Mouse (Mus musculus): ENCODE data around the gene Lmo3. TPM values are rescaled to one million over a fixed set of nuclear protein-coding genes. Genes with fewer than 3 reads are reported as not detected.

Lmo3 gene
- polyA plus RNA-seq, 1 experiment = not detected

DNA sequence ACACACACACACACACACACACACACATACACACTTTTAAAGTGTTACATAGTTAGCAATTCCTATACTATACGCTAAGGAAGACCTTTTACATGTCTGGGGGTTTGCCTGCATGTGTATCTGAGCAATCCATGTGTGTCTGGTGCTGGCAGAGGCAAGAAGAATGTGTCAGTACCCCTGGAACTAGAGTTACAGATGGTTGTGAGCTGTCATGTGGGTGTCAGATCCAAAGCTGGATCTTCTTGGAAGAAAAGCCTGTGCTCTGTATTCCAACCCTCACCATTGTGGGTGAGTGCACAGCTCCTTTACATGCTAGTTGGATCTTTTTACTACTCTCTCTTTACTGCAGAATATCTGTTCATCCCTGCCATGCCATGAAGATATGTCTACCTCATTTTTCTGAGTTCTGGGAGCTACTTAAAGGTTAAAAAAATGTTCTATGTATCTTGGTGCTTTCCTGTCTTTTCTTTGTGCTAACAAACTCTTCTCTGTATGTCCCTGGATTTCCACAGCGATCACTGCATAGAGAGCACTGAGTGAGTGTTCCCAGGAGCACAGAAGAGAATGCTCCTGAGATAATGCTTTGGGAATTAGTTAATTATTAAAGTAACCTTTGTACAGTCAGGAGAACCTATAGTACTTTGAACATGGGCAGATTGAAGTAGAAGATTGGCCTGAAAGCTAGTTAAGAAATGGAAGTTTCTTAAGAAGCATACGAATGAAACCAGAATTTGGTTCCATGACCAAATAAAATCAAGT is 231.0 kb downstream of the Lmo3 start:
- 85% methylated on average over 3 of the region's 3 CpGs for WGBS
- Histone ChIP-seq H3K4me1 (ENCODE audit: control insufficient read depth, insufficient read depth, low read length) (no peaks in the 10 kb centered on the region), H3K4me3 (ENCODE audit: insufficient read depth, low read depth, low read length) (no peak overlapping the region), H3K27ac (ENCODE audit: insufficient read depth, low read depth, low read length) (no peak overlapping the region)
- no peak for TF ChIP-seq POLR2A (IDR thresholded peaks at IDR 0.05; ENCODE audit: insufficient read depth, low read depth, low read length)
- no peak for TF ChIP-seq CTCF (IDR thresholded peaks at IDR 0.05; ENCODE audit: insufficient read depth, low read depth, low read length)

DNA sequence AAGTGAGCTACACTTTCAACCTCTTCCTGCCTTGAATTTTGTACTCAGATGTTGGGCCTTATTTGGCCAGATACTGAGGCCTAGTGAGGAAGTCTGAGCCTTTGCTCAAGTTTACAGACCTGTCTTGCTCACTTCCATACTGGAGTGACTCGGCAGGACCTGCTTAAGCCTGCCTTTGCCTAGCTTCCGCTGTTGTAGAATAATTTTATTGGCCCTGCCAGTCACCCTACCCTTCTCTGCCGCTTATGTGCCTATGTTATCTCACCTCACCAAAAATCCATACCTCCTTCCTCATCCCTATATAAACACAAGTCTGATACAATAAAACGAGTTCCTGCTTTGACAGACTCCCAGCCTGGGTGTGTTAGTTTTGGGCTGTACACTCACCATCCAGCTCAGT is 235.2 kb downstream of the Lmo3 start:
- H3K4me3 ChIP-seq (ENCODE audit: insufficient read depth, low read depth, low read length) = no peak overlapping the region

GRCm38 (mm10) chr6:138335858-138336257 is 245.9 kb downstream of the Lmo3 start:
- TF ChIP-seq POLR2A (IDR thresholded peaks at IDR 0.05; ENCODE audit: insufficient read depth, low read depth, low read length) = no peak
- no peak for TF ChIP-seq CTCF (IDR thresholded peaks at IDR 0.05; ENCODE audit: insufficient read depth, low read depth, low read length)
- Histone ChIP-seq H3K27ac (ENCODE audit: insufficient read depth, low read depth, low read length) (no peak overlapping the region), H3K4me1 (ENCODE audit: control insufficient read depth, insufficient read depth, low read length) (0 out of 2 replicates have a peak, but pooled peaks cover 3% of the 10 kb centered on the region), H3K4me3 (ENCODE audit: insufficient read depth, low read depth, low read length) (no peak overlapping the region)
- 92% methylated on average over 4 of the region's 4 CpGs for WGBS

More for the DNA sequence above, 235.2 kb downstream of the Lmo3 start:
- TF ChIP-seq POLR2A (IDR thresholded peaks at IDR 0.05; ENCODE audit: insufficient read depth, low read depth, low read length) (no peak), CTCF (IDR thresholded peaks at IDR 0.05; ENCODE audit: insufficient read depth, low read depth, low read length) (no peak)
- Histone ChIP-seq H3K27ac (ENCODE audit: insufficient read depth, low read depth, low read length) (no peak overlapping the region), H3K4me1 (ENCODE audit: control insufficient read depth, insufficient read depth, low read length) (no peaks in the 10 kb centered on the region)
- 94% methylated on average over 4 of the region's 4 CpGs for WGBS

DNA sequence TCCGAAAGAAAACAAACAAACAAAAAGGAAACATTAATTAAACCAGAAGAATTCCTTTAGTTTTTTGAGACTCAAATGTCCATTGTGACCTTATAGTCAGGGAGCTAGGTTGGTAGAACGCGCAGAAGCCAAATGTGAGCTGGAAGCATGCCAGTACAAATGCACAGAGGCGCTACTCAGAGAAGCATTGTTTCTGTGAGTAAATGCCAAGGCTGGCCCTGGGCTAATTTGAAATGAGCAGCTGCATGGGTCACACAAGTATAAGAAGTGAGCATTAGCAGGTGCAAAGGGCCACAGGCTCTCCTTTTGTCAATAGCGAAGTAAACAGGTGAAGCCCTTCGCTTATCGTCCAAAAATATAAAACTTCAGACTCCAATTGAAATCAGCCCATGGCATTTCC is 247.8 kb downstream of the Lmo3 start:
- WGBS = 55% methylated on average over 7 of the region's 7 CpGs
- Histone ChIP-seq H3K4me3 (ENCODE audit: insufficient read depth, low read depth, low read length) (no peak overlapping the region), H3K4me1 (ENCODE audit: control insufficient read depth, insufficient read depth, low read length) (0 out of 2 replicates have a peak, but pooled peaks cover 3% of the 10 kb centered on the region)

GRCm38 (mm10) chr6:138325744-138326400 is 255.9 kb downstream of the Lmo3 start:
- H3K4me3 ChIP-seq (ENCODE audit: insufficient read depth, low read depth, low read length) = no peak overlapping the region
- WGBS = 65% methylated on average over 3 of the region's 3 CpGs
- TF ChIP-seq CTCF (IDR thresholded peaks at IDR 0.05; ENCODE audit: insufficient read depth, low read depth, low read length) (no peak), POLR2A (IDR thresholded peaks at IDR 0.05; ENCODE audit: insufficient read depth, low read depth, low read length) (no peak)
- no peaks in the 10 kb centered on the region for H3K4me1 ChIP-seq (ENCODE audit: control insufficient read depth, insufficient read depth, low read length)
- no peak overlapping the region for H3K27ac ChIP-seq (ENCODE audit: insufficient read depth, low read depth, low read length)

More for the DNA sequence above, 247.8 kb downstream of the Lmo3 start:
- no peak overlapping the region for H3K27ac ChIP-seq (ENCODE audit: insufficient read depth, low read depth, low read length)
- TF ChIP-seq CTCF (IDR thresholded peaks at IDR 0.05; ENCODE audit: insufficient read depth, low read depth, low read length) (no peak), POLR2A (IDR thresholded peaks at IDR 0.05; ENCODE audit: insufficient read depth, low read depth, low read length) (no peak)

DNA sequence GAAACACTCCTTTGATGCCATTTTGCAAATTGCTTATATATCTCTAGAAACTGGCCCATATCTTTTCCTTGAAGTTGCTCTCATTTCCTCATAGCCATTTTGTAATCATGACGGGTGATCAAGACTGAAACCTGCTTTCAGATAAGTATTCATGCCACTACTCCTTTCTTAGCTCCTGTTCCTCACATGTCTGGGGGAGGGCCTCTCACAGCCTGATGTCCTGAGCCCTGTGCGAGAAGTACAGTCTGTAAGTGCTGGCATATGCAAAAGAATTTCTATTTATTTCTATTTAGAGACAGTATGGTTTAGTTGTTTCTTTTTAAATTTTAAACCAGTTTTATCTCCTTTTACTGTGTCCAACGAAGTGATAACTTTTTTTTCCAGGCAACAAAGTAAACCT is 256.6 kb downstream of the Lmo3 start:
- 81% methylated on average over 3 of the region's 3 CpGs for WGBS

GRCm38 (mm10) chr6:138323325-138323724 is 258.4 kb downstream of the Lmo3 start:
- TF ChIP-seq POLR2A (IDR thresholded peaks at IDR 0.05; ENCODE audit: insufficient read depth, low read depth, low read length) (no peak), CTCF (IDR thresholded peaks at IDR 0.05; ENCODE audit: insufficient read depth, low read depth, low read length) (no peak)
- no peak overlapping the region for H3K4me3 ChIP-seq (ENCODE audit: insufficient read depth, low read depth, low read length)
- H3K27ac ChIP-seq (ENCODE audit: insufficient read depth, low read depth, low read length) = no peak overlapping the region
- 95% methylated on average over 14 of the region's 14 CpGs for WGBS
- H3K4me1 ChIP-seq (ENCODE audit: control insufficient read depth, insufficient read depth, low read length) = no peaks in the 10 kb centered on the region

More for the DNA sequence above, 256.6 kb downstream of the Lmo3 start:
- H3K4me3 ChIP-seq (ENCODE audit: insufficient read depth, low read depth, low read length) = no peak overlapping the region
- H3K27ac ChIP-seq (ENCODE audit: insufficient read depth, low read depth, low read length) = no peak overlapping the region
- no peaks in the 10 kb centered on the region for H3K4me1 ChIP-seq (ENCODE audit: control insufficient read depth, insufficient read depth, low read length)
- TF ChIP-seq POLR2A (IDR thresholded peaks at IDR 0.05; ENCODE audit: insufficient read depth, low read depth, low read length) (no peak), CTCF (IDR thresholded peaks at IDR 0.05; ENCODE audit: insufficient read depth, low read depth, low read length) (no peak)

GRCm38 (mm10) chr6:138320190-138320737 is 261.5 kb downstream of the Lmo3 start:
- Histone ChIP-seq H3K4me3 (ENCODE audit: insufficient read depth, low read depth, low read length) (no peak overlapping the region), H3K27ac (ENCODE audit: insufficient read depth, low read depth, low read length) (no peak overlapping the region), H3K4me1 (ENCODE audit: control insufficient read depth, insufficient read depth, low read length) (no peaks in the 10 kb centered on the region)
- 95% methylated on average over 8 of the region's 8 CpGs for WGBS
- no peak for TF ChIP-seq CTCF (IDR thresholded peaks at IDR 0.05; ENCODE audit: insufficient read depth, low read depth, low read length)
- TF ChIP-seq POLR2A (IDR thresholded peaks at IDR 0.05; ENCODE audit: insufficient read depth, low read depth, low read length) = no peak

Other genes with a start within 250 kb of the Lmo3 start
- not detected in 2 replicates for gene Igbp1b, start 76.6 kb upstream of the Lmo3 start, polyA plus RNA-seq (2012; ENCODE audit: insufficient read depth, insufficient read length, low replicate concordance, missing spikeins)

Data from olfactory bulb, adult 2 months (tissue).